Mouse (Mus musculus) spleen, adult 18-20 months (tissue): ENCODE results near the gene Spata16.

Experiments used
- DNase-seq, 2 experiments: peaks; one replicate each; pipeline ENCODE4 v3.0.0; 2022; ENCODE audit warnings: mixed read lengths in 2 of 2

The Spata16 gene

GRCm38 (mm10) chr3:26832954-26833353, 195.5 kb downstream of the Spata16 start:
- no peak for DNase-seq

- DNase-seq = no peak
These were observed 197.0 kb downstream of the Spata16 start for GRCm38 (mm10) chr3:26834178-26835050.

GRCm38 (mm10) chr3:26835051-26835755, 197.8 kb downstream of the Spata16 start:
- DNase-seq = no peak

GRCm38 (mm10) chr3:26845041-26845440, 207.6 kb downstream of the Spata16 start:
- DNase-seq = no peak

- DNase-seq = no peak
These were observed 210.5 kb downstream of the Spata16 start for GRCm38 (mm10) chr3:26847935-26848334.

- DNase-seq = no peak
These were observed 212.8 kb downstream of the Spata16 start for GRCm38 (mm10) chr3:26850207-26850606.

- DNase-seq = no peak
These were observed 213.5 kb downstream of the Spata16 start for GRCm38 (mm10) chr3:26850691-26851563.

GRCm38 (mm10) chr3:26853557-26853956, 216.1 kb downstream of the Spata16 start:
- DNase-seq = no peak

- no peak for DNase-seq
These were observed 237.3 kb downstream of the Spata16 start for GRCm38 (mm10) chr3:26874706-26875105.

GRCm38 (mm10) chr3:26877291-26877690, 239.9 kb downstream of the Spata16 start:
- no peak for DNase-seq

GRCm38 (mm10) chr3:26916607-26917006, 279.2 kb downstream of the Spata16 start:
- DNase-seq = no peak

- DNase-seq = no peak
These were observed 283.6 kb downstream of the Spata16 start for GRCm38 (mm10) chr3:26920986-26921385.

GRCm38 (mm10) chr3:26921576-26921975, 284.2 kb downstream of the Spata16 start:
- DNase-seq = no peak

GRCm38 (mm10) chr3:26923391-26923790, 286.0 kb downstream of the Spata16 start:
- DNase-seq = no peak

GRCm38 (mm10) chr3:26924212-26924611, 286.8 kb downstream of the Spata16 start:
- no peak for DNase-seq

- no peak for DNase-seq
These were observed 295.7 kb downstream of the Spata16 start for GRCm38 (mm10) chr3:26933079-26933478.

- no peak for DNase-seq
These were observed 299.6 kb downstream of the Spata16 start for GRCm38 (mm10) chr3:26936897-26937590.

- no peak for DNase-seq
These were observed 329.4 kb downstream of the Spata16 start for GRCm38 (mm10) chr3:26966776-26967175.

GRCm38 (mm10) chr3:26968852-26969513, 331.6 kb downstream of the Spata16 start:
- no peak for DNase-seq

- no peak for DNase-seq
These were observed 333.1 kb downstream of the Spata16 start for GRCm38 (mm10) chr3:26970529-26970928.

- DNase-seq = no peak
These were observed 333.9 kb downstream of the Spata16 start for GRCm38 (mm10) chr3:26971276-26971675.

- no peak for DNase-seq
These were observed 334.7 kb downstream of the Spata16 start for GRCm38 (mm10) chr3:26972105-26972504.
